Mouse (Mus musculus) testis, adult 2 months (tissue): ENCODE measurements around the gene Sort1. TPM values are rescaled to one million over a fixed set of nuclear protein-coding genes. Genes with fewer than 3 reads are reported as not detected.
A peak's percentile ranks its signal among the peaks of the same experiment; 100 is the strongest.

Experiments used
- H3K27ac ChIP-seq: fragments of 200-500 bp; 2 replicates; pipeline ENCODE4 v1.5.1; 2012; ENCODE audit warnings: low read depth, low read length; ENCODE audit not compliant: control insufficient read depth, insufficient read depth
- H3K27me3 ChIP-seq: fragments of 200-500 bp; 2 replicates; pipeline ENCODE4 v1.6.1; 2012; ENCODE audit warnings: mild to moderate bottlenecking, low read length, moderate library complexity; ENCODE audit not compliant: control insufficient read depth, insufficient read depth
- H3K36me3 ChIP-seq: fragments of 200-500 bp; 2 replicates; pipeline ENCODE4 v1.6.1; 2012; ENCODE audit warnings: mild to moderate bottlenecking, low read length; ENCODE audit not compliant: control insufficient read depth, insufficient read depth
- H3K4me1 ChIP-seq: fragments of 200-500 bp; 2 replicates; pipeline ENCODE4 v1.6.1; 2012; ENCODE audit warnings: low read length; ENCODE audit not compliant: control insufficient read depth, insufficient read depth
- H3K4me3 ChIP-seq: fragments of 200-500 bp; 2 replicates; pipeline ENCODE4 v1.5.1; 2012; ENCODE audit warnings: low read depth, mild to moderate bottlenecking, low read length, moderate library complexity, mixed read lengths; ENCODE audit not compliant: control insufficient read depth
- CTCF ChIP-seq: fragments of 200-500 bp; IDR thresholded peaks from 2 replicates; pipeline ENCODE4 v1.5.1; 2012; ENCODE audit warnings: low read depth, mild to moderate bottlenecking, inconsistent platforms, low read length, moderate library complexity; ENCODE audit not compliant: control insufficient read depth, insufficient read depth, insufficient replicate concordance
- POLR2A ChIP-seq: fragments of 200-500 bp; IDR thresholded peaks from 2 replicates; pipeline ENCODE4 v1.6.1; 2012; ENCODE audit warnings: low read depth, mild to moderate bottlenecking, inconsistent platforms, low read length, moderate library complexity; ENCODE audit not compliant: control insufficient read depth
- polyA plus RNA-seq: library from polyadenylated mRNA; depleted of rRNA; stranded (reverse); fragments of >200 nt; gene quantifications from 2 replicates; pipeline ENCODE4 v1.2.3, GENCODE M21; 2012

The Sort1 gene
- polyA plus RNA-seq, 1 experiment, result 51.4 TPM

DNA sequence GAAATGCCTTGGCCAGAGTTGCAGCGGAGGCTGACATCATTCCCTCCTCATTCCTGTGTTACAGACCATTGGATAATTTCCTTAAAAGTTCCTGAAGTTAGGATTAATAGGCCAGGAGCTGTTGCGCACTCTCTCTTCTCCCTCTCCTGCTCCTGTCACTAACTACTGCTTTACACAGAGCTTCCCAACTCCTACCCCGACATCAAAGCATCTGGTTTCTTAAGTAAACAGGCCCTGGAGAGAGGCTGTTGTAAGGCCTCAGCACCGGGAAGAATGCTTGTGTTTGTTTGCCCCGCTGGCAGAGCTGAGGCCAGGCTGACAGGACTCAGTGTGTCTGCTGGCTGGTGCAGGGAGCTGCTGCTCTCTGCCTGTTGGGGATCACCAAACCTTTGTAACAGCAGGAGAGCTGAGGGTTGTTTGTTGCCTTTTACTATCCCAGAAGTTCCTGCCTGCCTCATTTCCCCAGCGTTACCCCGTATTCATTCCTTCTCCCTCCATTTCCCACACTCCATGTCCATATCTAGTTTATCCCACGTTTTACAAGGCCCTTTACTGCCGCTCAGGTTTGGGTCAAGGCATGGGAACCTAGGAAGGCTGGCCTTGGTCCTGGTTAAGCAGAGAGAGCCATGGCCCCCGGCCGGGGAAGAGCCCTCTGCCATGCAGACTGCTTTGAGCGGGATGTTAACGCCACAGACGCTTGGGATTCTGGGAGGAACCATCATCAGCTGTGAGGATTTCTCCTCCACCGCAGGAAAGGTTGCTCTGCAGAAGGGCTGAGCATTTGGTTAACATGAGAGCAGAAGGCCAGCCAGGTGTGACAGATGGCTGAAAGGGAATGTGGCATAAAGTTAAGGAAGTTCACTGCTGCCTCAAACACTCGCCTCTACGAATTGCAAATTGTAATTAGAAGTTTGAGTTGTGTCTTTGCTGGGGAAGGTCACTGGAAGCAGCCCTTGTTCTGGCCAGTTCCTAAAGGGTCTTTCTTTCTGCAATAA lies 4.2 kb downstream of the Sort1 start:
- no peaks in the 10 kb centered on the region for H3K27me3 ChIP-seq
- H3K27ac ChIP-seq, result no peak overlapping the region
- TF ChIP-seq CTCF (no peak), POLR2A (no peak)
- H3K36me3 ChIP-seq, result no peaks in the 10 kb centered on the region
- H3K4me3 ChIP-seq, result no peak overlapping the region
- H3K4me1 ChIP-seq, result peaks cover 5% of the 10 kb centered on the region

DNA sequence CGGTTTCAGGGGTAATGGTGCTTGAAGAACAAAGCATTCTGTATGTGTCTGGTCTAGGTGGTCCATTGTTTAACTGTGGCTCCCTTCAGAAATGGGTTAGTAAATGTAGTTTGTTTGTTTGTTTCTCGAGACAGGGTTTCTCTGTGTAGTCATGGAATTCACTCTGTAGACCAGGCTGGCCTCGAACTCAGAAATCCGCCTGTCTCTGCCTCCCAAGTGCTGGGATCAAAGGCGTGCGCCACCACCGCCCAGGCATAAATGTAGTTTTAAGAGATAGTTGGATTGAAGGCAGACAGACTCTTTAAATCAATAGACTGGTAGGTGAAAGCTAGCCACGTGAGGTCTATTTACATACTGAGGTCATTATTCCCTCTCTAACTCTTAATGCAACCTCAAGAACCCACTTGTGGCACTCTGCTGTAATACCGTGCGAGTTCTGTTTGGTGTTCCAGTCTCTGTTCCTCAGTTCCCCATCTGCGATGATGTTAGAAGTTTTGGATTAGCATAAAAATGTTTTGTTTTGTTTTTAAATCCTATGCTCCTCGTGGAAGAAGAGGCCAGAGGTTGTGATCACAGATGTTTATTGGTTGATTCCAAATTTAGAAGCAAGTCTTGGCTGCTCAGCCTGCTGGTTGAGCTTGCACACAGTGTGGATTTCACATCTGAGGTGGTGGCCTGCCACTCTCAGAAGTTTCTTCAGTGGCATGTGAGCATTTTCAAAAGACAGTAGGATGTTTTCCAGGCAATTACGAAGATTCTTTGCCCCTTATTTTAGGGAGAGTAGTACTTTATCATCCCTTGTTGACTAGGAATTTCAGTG lies 5.6 kb downstream of the Sort1 start:
- no peaks in the 10 kb centered on the region for H3K36me3 ChIP-seq
- no peak overlapping the region for H3K4me3 ChIP-seq
- no peaks in the 10 kb centered on the region for H3K27me3 ChIP-seq
- no peak overlapping the region for H3K27ac ChIP-seq
- no peak for TF ChIP-seq POLR2A
- TF ChIP-seq CTCF, result no peak
- H3K4me1 ChIP-seq, result peaks cover 2% of the 10 kb centered on the region

GRCm38 (mm10) chr3:108291036-108291799 lies 7.3 kb downstream of the Sort1 start:
- H3K4me1 ChIP-seq, result peaks cover 3% of the 10 kb centered on the region; the same call in 1 of the 2 replicates
- H3K4me3 ChIP-seq, result peak overlapping the region; percentile 35; the same call in 1 of the 2 replicates
- no peaks in the 10 kb centered on the region for H3K36me3 ChIP-seq
- no peak overlapping the region for H3K27ac ChIP-seq
- TF ChIP-seq CTCF (no peak), POLR2A (no peak)
- no peaks in the 10 kb centered on the region for H3K27me3 ChIP-seq

- Histone ChIP-seq H3K36me3 (no peaks in the 10 kb centered on the region), H3K4me3 (no peak overlapping the region), H3K4me1 (peaks cover 7% of the 10 kb centered on the region), H3K27me3 (no peaks in the 10 kb centered on the region), H3K27ac (peak overlapping the region; percentile 14)
- TF ChIP-seq POLR2A, result no peak
- TF ChIP-seq CTCF, result no peak
Observed at GRCm38 (mm10) chr3:108294398-108294797, 10.5 kb downstream of the Sort1 start.

DNA sequence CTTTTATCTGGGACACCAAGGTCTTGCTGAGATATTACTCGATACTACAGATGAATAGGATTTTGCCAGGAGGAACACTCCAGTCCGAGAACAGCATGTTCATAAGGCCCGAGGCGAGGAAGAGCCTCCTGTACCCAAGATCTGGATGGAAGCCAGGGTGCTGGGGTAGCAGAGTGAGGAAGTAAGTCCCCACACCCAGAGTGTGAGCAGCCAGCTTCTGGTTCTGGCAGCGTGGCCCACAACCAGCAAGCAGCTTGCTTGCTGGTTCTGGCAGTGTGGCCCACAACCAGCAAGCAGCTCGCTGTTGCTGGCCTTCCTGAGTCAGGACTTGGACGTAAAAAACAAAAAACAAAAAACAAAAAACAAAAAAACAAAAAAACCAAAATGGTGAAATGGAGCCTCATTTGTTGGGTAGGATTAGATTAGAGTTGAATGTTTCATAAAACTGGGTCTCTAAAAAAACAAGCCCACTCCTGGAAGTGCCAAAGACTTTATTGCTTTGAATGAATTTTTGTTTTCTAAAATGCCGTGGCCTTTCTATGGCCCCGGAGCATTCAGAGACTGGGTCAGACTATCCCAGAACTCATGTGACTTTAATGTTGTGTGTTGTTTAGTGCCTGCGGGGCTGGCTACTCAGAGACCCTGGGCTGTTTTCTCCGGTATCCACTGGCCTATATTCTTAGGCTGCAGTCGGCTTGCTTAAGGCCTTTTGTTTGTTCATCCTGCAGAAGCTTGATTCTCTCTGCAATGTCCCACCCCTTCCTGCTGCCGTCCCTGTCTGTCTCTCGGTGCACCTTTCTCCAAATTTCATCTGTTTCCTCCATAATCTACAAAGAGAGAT lies 11.7 kb downstream of the Sort1 start:
- Histone ChIP-seq H3K36me3 (no peaks in the 10 kb centered on the region), H3K4me1 (peaks cover 7% of the 10 kb centered on the region), H3K4me3 (no peak overlapping the region), H3K27ac (peak overlapping the region; percentile 72), H3K27me3 (no peaks in the 10 kb centered on the region)
- no peak for TF ChIP-seq POLR2A
- no peak for TF ChIP-seq CTCF
